Mouse (Mus musculus): Measurements from ENCODE around the gene Tagln. TPM values are rescaled to one million over a fixed set of nuclear protein-coding genes. Genes with fewer than 3 reads are reported as not detected.

The Tagln gene
- polyA plus RNA-seq, 1 experiment from 2014 or later: 35.3 TPM

GRCm38 (mm10) chr9:45893681-45894080 lies 42.2 kb downstream of the Tagln start:
- H3K27ac ChIP-seq (replicated peaks): no peak overlapping the region
- H3K36me3 ChIP-seq: peaks cover 83% of the 10 kb centered on the region
- no peak overlapping the region for H3K4me2 ChIP-seq (replicated peaks)
- H3K4me3 ChIP-seq (replicated peaks): no peak overlapping the region
- no peaks in the 10 kb centered on the region for H3K4me1 ChIP-seq
- no peak for ATAC-seq (ENCODE audit: insufficient number of reproducible peaks, low FRiP score, low TSS enrichment, low read depth)
- H3K27me3 ChIP-seq: no peaks in the 10 kb centered on the region
- H3K9me3 ChIP-seq (replicated peaks): no peaks in the 10 kb centered on the region
- no peak overlapping the region for H3K9ac ChIP-seq

Small RNAs within 50 kb of the gene (microRNA-seq; reads per million reads assigned to microRNA genes)
- gene Mir7087 (ENCODE audit: borderline number of aligned reads): not detected

Other genes with a start within 250 kb of the Tagln start
- gene Cep164, start 107.4 kb downstream of the Tagln start, polyA plus RNA-seq (2015; fragmentation: Nextera tagmentation; extraction: Ambion mirVana): 30.6 and 31.6 TPM in 2 replicates
- 42.7 and 43.0 TPM in 2 replicates for gene Bace1, start 97.5 kb downstream of the Tagln start, polyA plus RNA-seq (2015; fragmentation: Nextera tagmentation; extraction: Ambion mirVana)
- gene Pcsk7, start 29.6 kb downstream of the Tagln start, polyA plus RNA-seq (2015; fragmentation: Nextera tagmentation; extraction: Ambion mirVana): 22.9 and 24.6 TPM in 2 replicates
- 49.4 and 52.1 TPM in 2 replicates for gene Rnf214, start 29.1 kb downstream of the Tagln start, polyA plus RNA-seq (2015; fragmentation: Nextera tagmentation; extraction: Ambion mirVana)
- gene Sidt2, start 19.2 kb upstream of the Tagln start, polyA plus RNA-seq (2015; fragmentation: Nextera tagmentation; extraction: Ambion mirVana): 62.1 and 62.3 TPM in 2 replicates
- gene Pafah1b2, start 76.6 kb upstream of the Tagln start, polyA plus RNA-seq (2015; fragmentation: Nextera tagmentation; extraction: Ambion mirVana): 161 and 173 TPM in 2 replicates
- 15.1 and 16.2 TPM in 2 replicates for gene Sik3, start 76.8 kb upstream of the Tagln start, polyA plus RNA-seq (2015; fragmentation: Nextera tagmentation; extraction: Ambion mirVana)

Data from embryonic facial prominence, embryonic 15.5 days (tissue).